Mouse (Mus musculus): ENCODE measurements around the gene Arhgef1. TPM values are rescaled to one million over a fixed set of nuclear protein-coding genes. Genes with fewer than 3 reads are reported as not detected.

Gene Arhgef1
- total RNA-seq, 2 experiments from 2014 or later: 28.6 to 31.6 TPM

DNA sequence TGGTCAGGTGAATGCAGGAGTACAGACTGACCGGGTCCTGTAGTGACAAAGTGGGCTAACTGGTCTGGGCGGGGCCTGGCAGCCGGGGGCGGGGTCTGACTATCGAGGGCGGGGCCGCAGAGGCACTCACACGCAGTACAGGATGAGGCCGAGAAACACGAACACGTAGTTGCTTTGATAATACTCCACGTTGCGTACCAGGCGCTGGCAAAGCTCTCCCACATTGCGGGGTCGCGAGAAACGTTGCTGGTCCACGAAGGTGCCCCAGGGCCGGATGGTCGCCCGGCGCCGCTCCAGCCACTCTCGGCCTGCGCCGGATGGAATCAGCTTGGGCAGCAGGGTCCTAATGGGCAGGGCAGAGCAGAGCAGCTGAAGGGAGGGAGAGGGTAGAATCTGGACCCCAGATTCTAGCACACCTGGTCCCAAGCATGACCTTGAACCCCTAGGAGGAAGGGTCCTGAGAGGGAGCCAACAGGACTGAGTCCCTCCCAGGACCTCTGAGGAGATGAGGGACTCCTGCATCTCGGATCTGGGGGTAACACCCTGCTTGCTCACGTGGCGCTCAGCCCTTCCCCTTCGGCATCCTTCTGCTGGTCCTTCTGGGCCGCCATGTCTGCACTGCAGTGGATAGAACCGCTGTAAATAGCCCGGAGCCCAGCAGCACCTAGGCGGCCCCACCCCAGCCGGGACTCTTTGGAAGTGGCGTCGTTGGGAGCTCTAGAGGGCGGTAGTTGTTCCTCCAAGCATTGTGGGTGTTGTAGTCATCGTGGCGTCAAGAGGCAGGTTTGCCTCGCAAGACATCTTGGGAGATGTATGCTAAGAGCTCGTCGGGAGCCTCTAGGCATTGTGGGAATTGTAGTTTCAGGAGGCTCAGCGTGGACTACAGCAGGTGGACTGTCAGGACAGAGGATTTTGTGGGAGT is 69.5 kb downstream of the Arhgef1 start, which contains the start of gene Rabac1:
Gene Rabac1 (minus strand): TSS at position 783 of the 922 bp plus-strand sequence.
- intact Hi-C loops (cut with DNase I): loop anchor here (10.0 kb wide), 1 partner anchor 157 kb away; no protein-coding TSS in a partner anchor
- DNase-seq: peak; percentile 85 to 88

- DNase-seq: no peak
- intact Hi-C loops (cut with DNase I): loop anchor here (10.0 kb wide), 1 partner anchor 158 kb away; no protein-coding TSS in a partner anchor
Measured at GRCm38 (mm10) chr7:24973208-24973607, 70.5 kb downstream of the Arhgef1 start.

DNA sequence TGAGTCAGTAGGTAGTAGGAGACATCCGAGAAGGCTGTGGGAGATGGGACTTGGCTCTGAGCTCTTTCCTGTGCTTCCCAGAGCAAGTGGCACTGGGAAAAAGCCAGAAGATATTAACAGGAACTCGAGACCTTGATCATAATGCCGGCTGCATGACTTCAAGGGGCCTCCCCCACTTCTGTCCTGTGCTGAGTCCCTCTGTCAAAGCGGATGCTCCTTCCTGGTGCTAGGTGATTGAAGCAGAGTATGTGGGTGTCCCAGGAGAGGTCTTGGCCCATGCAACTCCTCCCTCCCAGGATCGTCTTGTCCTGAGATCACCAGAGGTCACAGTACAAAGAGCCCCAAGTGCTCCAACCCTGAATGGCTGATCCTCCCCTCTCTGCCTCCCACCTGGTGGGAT is 71.2 kb downstream of the Arhgef1 start:
- no peak for DNase-seq
- intact Hi-C loops (cut with DNase I): loop anchor here (10.0 kb wide), 1 partner anchor 159 kb away; no protein-coding TSS in a partner anchor

- intact Hi-C loops (cut with DNase I): loop anchor here (10.0 kb wide), 1 partner anchor 160 kb away; no protein-coding TSS in a partner anchor
- DNase-seq: no peak
Measured at GRCm38 (mm10) chr7:24974893-24975595, 72.3 kb downstream of the Arhgef1 start.

Small RNA genes within 50 kb of the gene (microRNA-seq; reads per million reads assigned to microRNA genes)
- gene Mir7046: 0.36 to 0.74 reads per million in 2 experiments

Other genes with a start within 250 kb of the Arhgef1 start
- gene Tex101, start 226.2 kb upstream of the Arhgef1 start, total RNA-seq (2021): not detected
- not detected for gene BC049730, start 193.7 kb upstream of the Arhgef1 start, total RNA-seq (2021)
- gene Gm4763, start 176.0 kb upstream of the Arhgef1 start, total RNA-seq (2021): not detected
- gene Cd177, start 142.6 kb upstream of the Arhgef1 start, total RNA-seq (2021): not detected
- gene Ceacam10, start 125.7 kb upstream of the Arhgef1 start, total RNA-seq (2021): not detected
- gene Gm9844, start 40.7 kb upstream of the Arhgef1 start, total RNA-seq (2021): not detected
- gene Lypd4, start 33.0 kb upstream of the Arhgef1 start, total RNA-seq (2021): not detected
- not detected for gene Dmrtc2, start 32.9 kb upstream of the Arhgef1 start, total RNA-seq (2021)
- gene Rps19, start 18.5 kb upstream of the Arhgef1 start, total RNA-seq (2021): 100 to 1,000 TPM; 283 to 298 TPM
- gene Cd79a, start 5.5 kb upstream of the Arhgef1 start, total RNA-seq (2021): under 1 TPM in 1 of 2 experiments, not detected in 1; 0.23 TPM
- not detected for gene Gm4881, start 41.6 kb downstream of the Arhgef1 start, total RNA-seq (2021)
- gene Rabac1, start 69.8 kb downstream of the Arhgef1 start, total RNA-seq (2021): 100 to 1,000 TPM; 188 to 189 TPM
- gene Atp1a3, start 103.0 kb downstream of the Arhgef1 start, total RNA-seq (2021): under 1 TPM; 0.08 to 0.15 TPM
- gene Grik5, start 169.4 kb downstream of the Arhgef1 start, total RNA-seq (2021): 1 to 10 TPM; 2.6 to 3.2 TPM
- gene Zfp574, start 169.7 kb downstream of the Arhgef1 start, total RNA-seq (2021): 1 to 10 TPM; 6.0 to 8.0 TPM